Mouse (Mus musculus): Measurements from ENCODE around the gene Anxa2. TPM values are rescaled to one million over a fixed set of nuclear protein-coding genes. Genes with fewer than 3 reads are reported as not detected.
A peak's percentile ranks its signal among the peaks of the same experiment; 100 is the strongest.

Anxa2 gene
- polyA plus RNA-seq, 1 experiment from 2014 or later, result 180 TPM

DNA sequence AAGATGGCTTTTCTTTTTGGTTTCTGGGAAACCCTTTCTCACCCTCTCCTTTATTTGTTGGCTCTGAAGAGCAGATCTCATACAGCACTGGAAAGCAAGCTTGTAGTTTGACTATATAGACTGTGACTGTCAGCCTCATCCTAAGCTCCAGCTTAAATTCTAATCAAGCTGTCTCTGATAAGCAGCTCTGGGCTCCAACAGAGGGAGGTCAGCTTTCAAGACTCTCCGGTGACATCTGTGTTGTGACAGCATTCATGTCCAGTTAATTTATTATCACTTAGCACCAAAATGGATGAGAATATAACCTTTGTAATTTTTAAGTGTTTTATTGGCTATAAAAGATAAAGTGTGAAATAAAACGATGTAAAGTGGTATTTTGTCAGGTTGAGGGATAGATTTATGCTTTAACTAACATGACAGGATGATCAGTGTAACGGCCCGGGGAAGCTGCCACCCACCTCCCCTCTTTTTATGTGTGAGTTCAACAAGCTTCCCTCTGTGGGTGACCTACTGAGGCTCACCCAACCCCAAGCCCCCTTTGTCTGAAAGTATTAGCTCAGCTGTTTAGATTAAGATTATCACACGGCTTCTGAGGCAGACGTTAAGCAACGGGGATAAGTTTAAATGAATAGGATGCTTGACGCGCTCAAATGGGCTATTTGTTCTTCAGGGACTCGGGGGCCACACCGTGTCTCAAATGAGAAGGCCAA, 58.6 kb downstream of the Anxa2 start:
- peaks cover 8% of the 10 kb centered on the region for H3K4me1 ChIP-seq (ENCODE audit: control insufficient read depth, insufficient read depth, low read length)
- H3K9me3 ChIP-seq (ENCODE audit: control insufficient read depth, low read length), result no peaks in the 10 kb centered on the region
- H3K27me3 ChIP-seq (ENCODE audit: control insufficient read depth, insufficient read depth, low read length), result no peaks in the 10 kb centered on the region; the same call in 1 of the 2 replicates
- no peak overlapping the region for H3K4me2 ChIP-seq
- WGBS, result 10% methylated on average over 11 of the region's 11 CpGs
- no peak overlapping the region for H3K4me3 ChIP-seq (ENCODE audit: low read depth, low read length)
- no peaks in the 10 kb centered on the region for H3K36me3 ChIP-seq (ENCODE audit: control insufficient read depth, insufficient read depth, low read length)
- no peak overlapping the region for H3K27ac ChIP-seq (ENCODE audit: low read depth, low read length)
- no peak overlapping the region for H3K9ac ChIP-seq (ENCODE audit: low read length)
- DNase-seq (ENCODE audit: low spot score, missing footprints) (peak; percentile 89), ATAC-seq (ENCODE audit: low FRiP score) (no peak)

DNA sequence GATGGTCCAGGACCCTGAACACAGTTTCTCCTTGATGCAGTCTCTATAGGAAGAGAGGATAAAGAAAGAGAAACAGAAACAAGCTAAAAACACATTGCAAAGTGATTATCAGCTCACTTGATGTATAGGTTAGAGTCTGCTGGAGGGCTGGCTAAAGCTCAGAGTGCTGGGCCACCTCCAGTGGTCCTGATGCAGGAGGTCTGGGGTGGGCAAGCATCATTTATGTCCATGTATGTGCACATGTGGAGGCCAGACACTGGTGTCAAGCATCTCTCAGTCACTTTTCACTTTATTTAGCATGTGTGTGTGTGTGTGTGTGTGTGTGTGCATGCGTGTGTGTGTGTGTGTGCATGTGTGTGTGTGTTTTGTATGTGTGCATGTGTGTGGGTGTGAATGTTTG, 59.3 kb downstream of the Anxa2 start:
- Histone ChIP-seq H3K36me3 (ENCODE audit: control insufficient read depth, insufficient read depth, low read length) (no peaks in the 10 kb centered on the region), H3K27ac (ENCODE audit: low read depth, low read length) (no peak overlapping the region), H3K9ac (ENCODE audit: low read length) (no peak overlapping the region), H3K9me3 (ENCODE audit: control insufficient read depth, low read length) (no peaks in the 10 kb centered on the region), H3K4me2 (no peak overlapping the region), H3K27me3 (ENCODE audit: control insufficient read depth, insufficient read depth, low read length) (no peaks in the 10 kb centered on the region; the same call in 1 of the 2 replicates), H3K4me1 (ENCODE audit: control insufficient read depth, insufficient read depth, low read length) (peaks cover 4% of the 10 kb centered on the region; the same call in 1 of the 2 replicates), H3K4me3 (ENCODE audit: low read depth, low read length) (no peak overlapping the region)
- DNase-seq (ENCODE audit: low spot score, missing footprints), result peak; percentile 72
- WGBS, result 89% methylated on average over 1 of the region's 1 CpGs
- ATAC-seq (ENCODE audit: low FRiP score), result no peak

DNA sequence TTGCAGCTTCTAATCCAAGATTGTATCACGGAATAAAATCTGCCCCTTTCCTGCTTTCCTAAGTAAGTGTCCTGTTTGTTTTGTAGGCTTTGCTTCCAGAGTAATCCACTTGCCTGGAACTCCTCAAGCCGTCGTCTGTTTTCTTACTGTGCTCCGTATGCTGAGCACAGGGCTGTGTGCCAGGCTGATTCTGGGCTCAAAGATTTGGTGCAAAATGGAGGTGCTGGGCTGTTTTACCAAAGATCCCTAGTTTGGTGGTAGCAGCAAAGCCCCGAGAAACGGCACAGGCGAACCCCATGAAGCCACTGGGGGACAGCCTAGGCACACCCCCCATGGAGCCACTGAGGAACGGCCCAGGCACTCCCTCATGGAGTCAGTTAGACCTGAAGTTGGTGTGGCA, 60.8 kb downstream of the Anxa2 start:
- Histone ChIP-seq H3K27me3 (ENCODE audit: control insufficient read depth, insufficient read depth, low read length) (no peaks in the 10 kb centered on the region; the same call in 1 of the 2 replicates), H3K4me2 (no peak overlapping the region), H3K4me3 (ENCODE audit: low read depth, low read length) (no peak overlapping the region), H3K9me3 (ENCODE audit: control insufficient read depth, low read length) (no peaks in the 10 kb centered on the region), H3K27ac (ENCODE audit: low read depth, low read length) (no peak overlapping the region), H3K9ac (ENCODE audit: low read length) (no peak overlapping the region), H3K36me3 (ENCODE audit: control insufficient read depth, insufficient read depth, low read length) (no peaks in the 10 kb centered on the region), H3K4me1 (ENCODE audit: control insufficient read depth, insufficient read depth, low read length) (peaks cover 4% of the 10 kb centered on the region; the same call in 1 of the 2 replicates)
- WGBS, result 71% methylated on average over 8 of the region's 8 CpGs
- DNase-seq (ENCODE audit: low spot score, missing footprints) (peak; percentile 75), ATAC-seq (ENCODE audit: low FRiP score) (no peak)

DNA sequence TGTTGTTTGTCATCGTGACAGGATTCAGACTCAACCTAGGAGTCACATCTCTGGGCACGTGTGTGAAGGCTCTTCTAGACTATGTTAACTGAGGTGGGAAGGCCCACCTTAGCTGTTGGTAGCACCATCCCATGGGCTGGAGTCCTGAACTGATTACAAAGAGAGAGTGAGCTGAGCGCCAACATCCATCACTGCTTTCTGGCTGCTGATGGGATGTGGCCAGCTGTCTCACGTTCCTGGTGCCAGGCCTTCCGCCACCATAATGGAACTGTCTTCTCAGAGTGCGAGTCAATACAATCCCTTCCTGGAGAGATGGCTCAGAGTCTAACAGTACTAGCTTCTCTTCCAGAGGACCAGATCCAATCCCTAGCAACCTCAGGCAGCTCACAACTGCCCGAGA, 62.0 kb downstream of the Anxa2 start:
- Histone ChIP-seq H3K4me1 (ENCODE audit: control insufficient read depth, insufficient read depth, low read length) (peaks cover 4% of the 10 kb centered on the region; the same call in 1 of the 2 replicates), H3K27ac (ENCODE audit: low read depth, low read length) (no peak overlapping the region), H3K9me3 (ENCODE audit: control insufficient read depth, low read length) (no peaks in the 10 kb centered on the region), H3K9ac (ENCODE audit: low read length) (no peak overlapping the region), H3K27me3 (ENCODE audit: control insufficient read depth, insufficient read depth, low read length) (no peaks in the 10 kb centered on the region; the same call in 1 of the 2 replicates), H3K36me3 (ENCODE audit: control insufficient read depth, insufficient read depth, low read length) (no peaks in the 10 kb centered on the region), H3K4me2 (no peak overlapping the region), H3K4me3 (ENCODE audit: low read depth, low read length) (no peak overlapping the region)
- ATAC-seq (ENCODE audit: low FRiP score) (no peak), DNase-seq (ENCODE audit: low spot score, missing footprints) (peak; percentile 53)
- 89% methylated on average over 7 of the region's 7 CpGs for WGBS

DNA sequence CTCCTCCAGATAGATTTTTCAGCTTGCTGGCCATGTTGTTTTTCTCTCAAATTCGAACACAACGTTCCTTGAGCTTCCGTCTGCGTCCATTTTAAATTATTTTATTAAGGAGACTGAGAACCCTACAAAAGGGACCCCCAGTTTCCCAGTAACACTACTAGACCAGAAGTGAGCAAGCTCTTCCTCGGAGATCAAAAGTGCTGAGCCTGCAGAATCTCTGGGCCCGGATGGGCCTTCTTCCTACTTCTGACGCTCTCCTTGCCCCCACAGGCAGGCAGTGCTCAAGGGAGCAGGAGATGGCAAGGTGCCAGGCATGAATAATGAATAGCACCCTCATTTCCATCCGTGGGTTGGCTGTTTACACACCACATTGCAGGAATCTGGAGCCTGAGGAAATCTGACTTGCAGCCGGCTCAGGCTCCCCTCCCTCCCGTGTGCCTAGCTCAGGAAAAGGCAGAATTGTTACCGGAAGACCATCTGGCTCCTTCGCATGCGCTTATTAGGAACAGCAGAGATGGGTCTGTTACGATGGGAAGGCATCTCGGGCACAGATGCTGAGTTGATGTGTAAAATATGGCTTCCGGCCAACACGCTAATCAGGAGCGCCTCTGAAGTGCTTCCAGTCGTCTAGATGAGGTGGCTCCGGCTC, 64.1 kb downstream of the Anxa2 start:
- no peaks in the 10 kb centered on the region for H3K4me1 ChIP-seq (ENCODE audit: control insufficient read depth, insufficient read depth, low read length)
- no peak overlapping the region for H3K4me3 ChIP-seq (ENCODE audit: low read depth, low read length)
- H3K36me3 ChIP-seq (ENCODE audit: control insufficient read depth, insufficient read depth, low read length), result no peaks in the 10 kb centered on the region
- H3K4me2 ChIP-seq, result no peak overlapping the region
- no peak overlapping the region for H3K27ac ChIP-seq (ENCODE audit: low read depth, low read length)
- DNase-seq (ENCODE audit: low spot score, missing footprints) (peak; percentile 61), ATAC-seq (ENCODE audit: low FRiP score) (no peak)
- no peaks in the 10 kb centered on the region; the same call in 1 of the 2 replicates for H3K27me3 ChIP-seq (ENCODE audit: control insufficient read depth, insufficient read depth, low read length)
- WGBS, result 85% methylated on average over 20 of the region's 20 CpGs
- H3K9ac ChIP-seq (ENCODE audit: low read length), result no peak overlapping the region
- H3K9me3 ChIP-seq (ENCODE audit: control insufficient read depth, low read length), result no peaks in the 10 kb centered on the region

Small RNAs within 50 kb of the gene (microRNA-seq; reads per million reads assigned to microRNA genes)
- gene Mir3109, result 0.76 reads per million

Other genes with a start within 250 kb of the Anxa2 start
- 20.9 and 23.8 TPM in 2 replicates for gene Ice2, start 55.7 kb upstream of the Anxa2 start, polyA plus RNA-seq (2014; fragmentation: Nextera tagmentation; extraction: Ambion mirVana)

All from midbrain, embryonic 11.5 days (tissue).